In the genomic region with DNA sequence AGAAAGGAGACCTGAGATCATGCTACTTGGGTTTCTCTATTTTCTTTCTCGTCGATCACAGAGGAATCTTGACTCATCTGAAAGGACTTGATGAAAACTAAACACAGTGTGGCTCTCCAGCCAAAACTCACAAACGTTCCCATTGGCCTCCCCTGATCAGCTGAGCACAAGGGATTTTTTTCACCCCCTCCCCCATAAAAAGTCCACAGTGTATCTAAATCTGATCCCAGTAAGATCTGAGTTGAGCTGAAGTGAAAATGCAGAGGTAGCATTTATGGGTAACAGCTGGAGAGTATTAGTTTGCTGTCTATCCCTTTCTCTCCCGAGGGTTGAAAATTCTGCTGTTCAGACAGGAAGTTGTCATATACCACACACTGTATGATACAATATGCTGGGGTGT, we compare ENCODE assay signal across 12 mouse cellular contexts. TPM values are rescaled to one million over a fixed set of nuclear protein-coding genes. Genes with fewer than 3 reads are reported as not detected.
DNase-seq lines count a peak whose midpoint lies in the region; ATAC-seq and TF ChIP-seq lines count a peak whose summit lies in the region.
"Had no signal": no experiment of that assay in that cellular context is flagged by ENCODE, and none has a peak within 500 bp of the region (broad histone marks: within the 10 kb centered on the region; RNA-seq: fewer than 3 reads in every experiment).

No protein-coding gene starts in this region.

- no peak overlapping the region for H3K9ac ChIP-seq in forebrain, embryonic 13.5 days
- no peak overlapping the region for H3K9ac ChIP-seq in forebrain, postnatal 0 days
- H3K9ac ChIP-seq in lung, embryonic 15.5 days: no peak overlapping the region
- H3K9ac ChIP-seq in limb, embryonic 12.5 days (replicated peaks): no peak overlapping the region
- H3K9ac ChIP-seq in stomach, embryonic 15.5 days: no peak overlapping the region

- H3K36me3 ChIP-seq in forebrain, embryonic 13.5 days (ENCODE audit: poor library complexity, severe bottlenecking): no peaks in the 10 kb centered on the region
- no peaks in the 10 kb centered on the region for H3K36me3 ChIP-seq in forebrain, postnatal 0 days (ENCODE audit: insufficient read depth)
- H3K36me3 ChIP-seq in lung, embryonic 15.5 days: no peaks in the 10 kb centered on the region
- no peaks in the 10 kb centered on the region for H3K36me3 ChIP-seq in limb, embryonic 12.5 days
- no peaks in the 10 kb centered on the region for H3K36me3 ChIP-seq in stomach, embryonic 15.5 days

- no peak for TF ChIP-seq CTCF in forebrain, postnatal 0 days (IDR thresholded peaks at IDR 0.05; ENCODE audit: low read depth)
- no peak for TF ChIP-seq CTCF in lung, adult 2 months (IDR thresholded peaks at IDR 0.05; ENCODE audit: insufficient read depth, low read length)

- peak overlapping the region; percentile 28; the same call in 1 of the 2 replicates for H3K4me2 ChIP-seq in forebrain, embryonic 13.5 days
- no peak overlapping the region for H3K4me2 ChIP-seq in forebrain, postnatal 0 days (ENCODE audit: low read depth)
- peak overlapping the region; percentile 76 for H3K4me2 ChIP-seq in lung, embryonic 15.5 days
- H3K4me2 ChIP-seq in limb, embryonic 12.5 days: peak overlapping the region; percentile 73
- peak overlapping the region; percentile 29 for H3K4me2 ChIP-seq in stomach, embryonic 15.5 days

- no peak overlapping the region for H3K4me3 ChIP-seq in forebrain, embryonic 13.5 days
- H3K4me3 ChIP-seq in forebrain, postnatal 0 days (ENCODE audit: low read depth, low read length): no peak overlapping the region
- H3K4me3 ChIP-seq in lung, embryonic 15.5 days: peak overlapping the region; percentile 19
- no peak overlapping the region for H3K4me3 ChIP-seq in lung, adult 2 months (replicated peaks; ENCODE audit: extremely low read depth, low read depth, low read length)
- peak overlapping the region; percentile 21 for H3K4me3 ChIP-seq in limb, embryonic 12.5 days (replicated peaks)
- peak overlapping the region; percentile 20; the same call in 1 of the 2 replicates for H3K4me3 ChIP-seq in stomach, embryonic 15.5 days (replicated peaks)

- no peak for TF ChIP-seq POLR2A in lung, adult 2 months (IDR thresholded peaks at IDR 0.05; ENCODE audit: borderline replicate concordance, extremely low read depth, low read depth, low read length)

- no peak overlapping the region for H3K27ac ChIP-seq in forebrain, embryonic 13.5 days
- no peak overlapping the region for H3K27ac ChIP-seq in forebrain, postnatal 0 days (ENCODE audit: low read depth, low read length)
- H3K27ac ChIP-seq in lung, embryonic 15.5 days: no peak overlapping the region
- no peak overlapping the region for H3K27ac ChIP-seq in limb, embryonic 12.5 days
- 0 out of 2 replicates have a peak overlapping the region, but pooled peaks have one; percentile 21 for H3K27ac ChIP-seq in stomach, embryonic 15.5 days

- WGBS in forebrain, embryonic 13.5 days: 54% methylated on average over 4 of the region's 4 CpGs
- 45% methylated on average over 4 of the region's 4 CpGs for WGBS in forebrain, postnatal 0 days
- 17% methylated on average over 4 of the region's 4 CpGs for WGBS in lung, embryonic 15.5 days
- 21% methylated on average over 4 of the region's 4 CpGs for WGBS in lung, adult 2 months
- 43% methylated on average over 4 of the region's 4 CpGs for WGBS in limb, embryonic 12.5 days
- 35% methylated on average over 4 of the region's 4 CpGs for WGBS in stomach, embryonic 15.5 days

- H3K4me1 ChIP-seq in forebrain, embryonic 13.5 days: peaks cover 25% of the 10 kb centered on the region
- 0 out of 2 replicates have a peak, but pooled peaks cover 6% of the 10 kb centered on the region for H3K4me1 ChIP-seq in forebrain, postnatal 0 days (ENCODE audit: insufficient read depth)
- peaks cover 10% of the 10 kb centered on the region for H3K4me1 ChIP-seq in lung, embryonic 15.5 days
- H3K4me1 ChIP-seq in lung, adult 2 months (ENCODE audit: control insufficient read depth, insufficient read depth, low read length): no peaks in the 10 kb centered on the region; the same call in 1 of the 2 replicates
- H3K4me1 ChIP-seq in limb, embryonic 12.5 days (replicated peaks): peaks cover 6% of the 10 kb centered on the region
- no peaks in the 10 kb centered on the region for H3K4me1 ChIP-seq in stomach, embryonic 15.5 days

- H3K9me3 ChIP-seq in forebrain, embryonic 13.5 days (replicated peaks): no peaks in the 10 kb centered on the region
- no peaks in the 10 kb centered on the region for H3K9me3 ChIP-seq in forebrain, postnatal 0 days (ENCODE audit: low read length)
- no peaks in the 10 kb centered on the region for H3K9me3 ChIP-seq in lung, embryonic 15.5 days
- no peaks in the 10 kb centered on the region for H3K9me3 ChIP-seq in limb, embryonic 12.5 days
- H3K9me3 ChIP-seq in stomach, embryonic 15.5 days: no peaks in the 10 kb centered on the region

- no peaks in the 10 kb centered on the region for H3K27me3 ChIP-seq in forebrain, embryonic 13.5 days
- H3K27me3 ChIP-seq in forebrain, postnatal 0 days (ENCODE audit: insufficient read depth, low read length): no peaks in the 10 kb centered on the region
- no peaks in the 10 kb centered on the region for H3K27me3 ChIP-seq in lung, embryonic 15.5 days
- H3K27me3 ChIP-seq in limb, embryonic 12.5 days: 0 out of 2 replicates have a peak, but pooled peaks cover 5% of the 10 kb centered on the region
- no peaks in the 10 kb centered on the region for H3K27me3 ChIP-seq in stomach, embryonic 15.5 days (replicated peaks)

- DNase-seq in forebrain, postnatal 0 days: no peak
- no peak for DNase-seq in lung, adult 2 months
- no peak for DNase-seq in right cerebral cortex, postnatal 4 days
- DNase-seq: gastrocnemius, postnatal 25 days; lung, postnatal 10 days; retina, postnatal 1 day; thymus, adult 18-20 months had no signal

- no peak for ATAC-seq in forebrain, embryonic 13.5 days
- ATAC-seq in forebrain, postnatal 0 days: no peak
- ATAC-seq in lung, embryonic 15.5 days (ENCODE audit: borderline replicate concordance, extremely low read depth, low FRiP score, low TSS enrichment): no peak
- no peak for ATAC-seq in limb, embryonic 12.5 days (ENCODE audit: insufficient number of reproducible peaks, insufficient read depth, low FRiP score, low TSS enrichment, low read depth)
- ATAC-seq in stomach, embryonic 15.5 days (ENCODE audit: insufficient read depth, low FRiP score, low read depth): no peak
- no peak for ATAC-seq in frontal cortex, adult (ENCODE audit: low TSS enrichment)

RNA-seq across cellular contexts. Expression of a gene that starts 2.2 kb away (rescaled TPM):
- 7.4 and 7.6 TPM in 2 replicates for polyA plus RNA-seq in forebrain, embryonic 13.5 days (2015; fragmentation: Nextera tagmentation; extraction: Ambion mirVana)
- total RNA-seq in forebrain, postnatal 0 days (2014; rRNA removed): 3.6 and 7.1 TPM in 2 replicates
- polyA plus RNA-seq in forebrain, postnatal 0 days (2015; fragmentation: Nextera tagmentation; extraction: Ambion mirVana): 1.4 and 2.5 TPM in 2 replicates
- polyA plus RNA-seq in lung, embryonic 15.5 days (2015; fragmentation: Nextera tagmentation; extraction: Ambion mirVana): 14.1 and 15.6 TPM in 2 replicates
- 7.5 and 7.7 TPM in 2 replicates for polyA plus RNA-seq in lung, adult 2 months (2012; rRNA removed)
- 22.4 and 26.0 TPM in 2 replicates for polyA plus RNA-seq in limb, embryonic 12.5 days (2016; fragmentation: Nextera tagmentation; extraction: Ambion mirVana)
- 14.4 and 16.8 TPM in 2 replicates for polyA plus RNA-seq in stomach, embryonic 15.5 days (2015; fragmentation: Nextera tagmentation; extraction: Ambion mirVana)

Comparison
In these comparisons a context has a peak if more than half of its experiments do, and no peak if none do; other contexts are left out.
1. H3K4me3 ChIP-seq: peak in lung, embryonic 15.5 days (single experiment), limb, embryonic 12.5 days (single experiment) and stomach, embryonic 15.5 days (single experiment); none in forebrain, embryonic 13.5 days (single experiment), forebrain, postnatal 0 days (single experiment) and lung, adult 2 months (single experiment).